Mouse (Mus musculus) cerebellum, adult 2 months (tissue): ENCODE results near the gene Dennd6b. TPM values are rescaled to one million over a fixed set of nuclear protein-coding genes. Genes with fewer than 3 reads are reported as not detected.

ENCODE experiments used
- DNase-seq, 2 experiments: peaks; one replicate each; pipeline ENCODE4 v3.0.0; 2021
- H3K27ac ChIP-seq: fragments of 200-500 bp; 2 replicates; pipeline ENCODE4 v1.5.1; 2012; ENCODE audit warnings: low read length, control low read depth, inconsistent platforms; ENCODE audit not compliant: insufficient read depth
- H3K27me3 ChIP-seq: fragments of 200-500 bp; 2 replicates; pipeline ENCODE4 v1.6.1; 2012; ENCODE audit warnings: inconsistent platforms, mild to moderate bottlenecking, low read length, moderate library complexity; ENCODE audit not compliant: control insufficient read depth, insufficient read depth
- H3K4me1 ChIP-seq: fragments of 200-500 bp; 2 replicates; pipeline ENCODE4 v1.6.1; 2011; ENCODE audit warnings: low read length; ENCODE audit not compliant: control insufficient read depth, insufficient read depth
- H3K4me3 ChIP-seq: fragments of 200-500 bp; replicated peaks from 2 replicates; pipeline ENCODE3; 2011; ENCODE audit warnings: mild to moderate bottlenecking, low read depth, low read length, control low read depth; ENCODE audit not compliant: insufficient read depth
- CTCF ChIP-seq: fragments of 200-500 bp; IDR thresholded peaks from 2 replicates; pipeline ENCODE4 v1.5.1; 2011; ENCODE audit warnings: low read depth, mild to moderate bottlenecking, control low read depth, low read length, moderate library complexity, borderline replicate concordance; ENCODE audit not compliant: insufficient read depth
- POLR2A ChIP-seq: fragments of 200-500 bp; IDR thresholded peaks from 2 replicates; pipeline ENCODE4 v1.6.1; 2011; ENCODE audit warnings: low read length, control low read depth, borderline replicate concordance; ENCODE audit not compliant: insufficient read depth
- WGBS: fragments of 180-500 bp; shearing (Covaris S2); methylation state at CpG from one replicate; pipeline ENCODE4 v1.1.7; 2018; 5-methylcytosine and 5-hydroxymethylcytosine counted together
- polyA plus RNA-seq: library from polyadenylated mRNA; depleted of rRNA; stranded (reverse); fragments of >200 nt; gene quantifications from 2 replicates; pipeline ENCODE4 v1.2.3, GENCODE M21; 2012

Gene Dennd6b
- polyA plus RNA-seq, 1 experiment = 156 TPM

- no peak overlapping the region for H3K4me3 ChIP-seq
- peaks cover 44% of the 10 kb centered on the region for H3K4me1 ChIP-seq
- peak in 1 of 2 experiments; percentile 29 for DNase-seq
- H3K27me3 ChIP-seq = no peaks in the 10 kb centered on the region
- 40% methylated on average over 13 of the region's 13 CpGs for WGBS
- TF ChIP-seq POLR2A (no peak), CTCF (no peak)
- H3K27ac ChIP-seq = peak overlapping the region; percentile 34
Observed at GRCm38 (mm10) chr15:89175411-89176155, 20.7 kb downstream of the Dennd6b start.

- peak in 1 of 2 experiments; percentile 53 for DNase-seq
- Histone ChIP-seq H3K27ac (0 out of 2 replicates have a peak overlapping the region, but pooled peaks have one; percentile 39), H3K4me1 (peaks cover 50% of the 10 kb centered on the region), H3K27me3 (no peaks in the 10 kb centered on the region), H3K4me3 (no peak overlapping the region)
- TF ChIP-seq POLR2A (no peak), CTCF (no peak)
- WGBS = 29% methylated on average over 11 of the region's 11 CpGs
Observed at GRCm38 (mm10) chr15:89174889-89175339, 21.4 kb downstream of the Dennd6b start.

- 3% methylated on average over 15 of the region's 15 CpGs for WGBS
- H3K27me3 ChIP-seq = no peaks in the 10 kb centered on the region
- peak; percentile 79 to 82 for DNase-seq
- peak overlapping the region; percentile 73 for H3K4me3 ChIP-seq
- peaks cover 59% of the 10 kb centered on the region for H3K4me1 ChIP-seq
- peak; percentile 57; the same call in 1 of the 2 replicates for TF ChIP-seq POLR2A
- TF ChIP-seq CTCF = no peak
- peak overlapping the region; percentile 57 for H3K27ac ChIP-seq
Observed at GRCm38 (mm10) chr15:89173906-89174214, 22.4 kb downstream of the Dennd6b start.

- DNase-seq = peak; percentile 57 to 67
- Histone ChIP-seq H3K4me3 (peak overlapping the region; percentile 73), H3K27ac (peak overlapping the region; percentile 57), H3K27me3 (no peaks in the 10 kb centered on the region), H3K4me1 (peaks cover 63% of the 10 kb centered on the region)
- under 1% methylated on average over 62 of the region's 65 CpGs for WGBS
- TF ChIP-seq POLR2A (no peak), CTCF (no peak)
Observed at GRCm38 (mm10) chr15:89173024-89173905, 23.0 kb downstream of the Dennd6b start.

- H3K27me3 ChIP-seq = no peaks in the 10 kb centered on the region
- H3K4me3 ChIP-seq = peak overlapping the region; percentile 73
- 11% methylated on average over 17 of the region's 17 CpGs for WGBS
- no peak for DNase-seq
- TF ChIP-seq POLR2A = no peak
- no peak for TF ChIP-seq CTCF
- peak overlapping the region; percentile 57 for H3K27ac ChIP-seq
- H3K4me1 ChIP-seq = peaks cover 63% of the 10 kb centered on the region
Observed at GRCm38 (mm10) chr15:89172276-89172935, 23.9 kb downstream of the Dennd6b start.

- DNase-seq = peak in 1 of 2 experiments; percentile 29
- TF ChIP-seq POLR2A = no peak
- TF ChIP-seq CTCF = no peak
- Histone ChIP-seq H3K27me3 (no peaks in the 10 kb centered on the region), H3K4me1 (peaks cover 59% of the 10 kb centered on the region), H3K4me3 (no peak overlapping the region), H3K27ac (no peak overlapping the region)
- WGBS = 59% methylated on average over 5 of the region's 5 CpGs
Observed at GRCm38 (mm10) chr15:89171526-89172051, 24.7 kb downstream of the Dennd6b start.

- Histone ChIP-seq H3K27ac (peak overlapping the region; percentile 56), H3K4me1 (peaks cover 58% of the 10 kb centered on the region), H3K4me3 (no peak overlapping the region), H3K27me3 (no peaks in the 10 kb centered on the region)
- TF ChIP-seq CTCF = no peak
- no peak for TF ChIP-seq POLR2A
- peak; percentile 46 to 47 for DNase-seq
- 27% methylated on average over 3 of the region's 3 CpGs for WGBS
Observed at GRCm38 (mm10) chr15:89170102-89170501, 26.2 kb downstream of the Dennd6b start.
